Mouse (Mus musculus): ENCODE measurements around the gene Rasgef1c. TPM values are rescaled to one million over a fixed set of nuclear protein-coding genes. Genes with fewer than 3 reads are reported as not detected.

Gene Rasgef1c
- total and polyA plus RNA-seq, 3 experiments, result 0.05 TPM; not detected in 2

- peaks cover 15% of the 10 kb centered on the region for H3K27me3 ChIP-seq (ENCODE audit: insufficient read depth, low read length)
- no peak overlapping the region for H3K4me3 ChIP-seq (ENCODE audit: low read depth, low read length)
- no peaks in the 10 kb centered on the region for H3K9me3 ChIP-seq (replicated peaks)
- ATAC-seq (ENCODE audit: extremely low read depth, insufficient number of reproducible peaks, low FRiP score, poor library complexity, severe bottlenecking), result no peak
- DNase-seq (ENCODE audit: low spot score), result no peak
- no peaks in the 10 kb centered on the region for H3K4me1 ChIP-seq (ENCODE audit: insufficient read depth, low read depth, low read length)
- TF ChIP-seq TAL1 (conservative IDR thresholded peaks at IDR 0.05; ENCODE audit: low read depth, low read length), result no peak
- no peak for TF ChIP-seq CTCF (IDR thresholded peaks at IDR 0.05; ENCODE audit: low read depth, low read length)
- TF ChIP-seq GATA2 (IDR thresholded peaks at IDR 0.05; ENCODE audit: borderline replicate concordance, low read depth, low read length), result no peak
- TF ChIP-seq GATA1 (IDR thresholded peaks at IDR 0.05; ENCODE audit: borderline replicate concordance, low read length), result no peak
- TF ChIP-seq POLR2AphosphoS5 (IDR thresholded peaks at IDR 0.05; ENCODE audit: insufficient replicate concordance, low read depth, low read length), result no peak
- H3K36me3 ChIP-seq (replicated peaks), result peaks cover 25% of the 10 kb centered on the region
Observed at GRCm38 (mm10) chr11:49891993-49892392, 9.6 kb upstream of the Rasgef1c start.

GRCm38 (mm10) chr11:49893806-49894205 is 7.8 kb upstream of the Rasgef1c start:
- peaks cover 7% of the 10 kb centered on the region for H3K36me3 ChIP-seq (replicated peaks)
- TF ChIP-seq GATA1 (IDR thresholded peaks at IDR 0.05; ENCODE audit: borderline replicate concordance, low read length), result no peak
- TF ChIP-seq CTCF (IDR thresholded peaks at IDR 0.05; ENCODE audit: low read depth, low read length), result no peak
- TF ChIP-seq GATA2 (IDR thresholded peaks at IDR 0.05; ENCODE audit: borderline replicate concordance, low read depth, low read length), result no peak
- TF ChIP-seq TAL1 (conservative IDR thresholded peaks at IDR 0.05; ENCODE audit: low read depth, low read length), result no peak
- TF ChIP-seq POLR2AphosphoS5 (IDR thresholded peaks at IDR 0.05; ENCODE audit: insufficient replicate concordance, low read depth, low read length), result no peak
- ATAC-seq (ENCODE audit: extremely low read depth, insufficient number of reproducible peaks, low FRiP score, poor library complexity, severe bottlenecking), result no peak
- DNase-seq (ENCODE audit: low spot score), result no peak
- H3K27me3 ChIP-seq (ENCODE audit: insufficient read depth, low read length), result peaks cover 15% of the 10 kb centered on the region
- no peaks in the 10 kb centered on the region for H3K4me1 ChIP-seq (ENCODE audit: insufficient read depth, low read depth, low read length)
- H3K4me3 ChIP-seq (ENCODE audit: low read depth, low read length), result no peak overlapping the region
- H3K9me3 ChIP-seq (replicated peaks), result no peaks in the 10 kb centered on the region

- H3K36me3 ChIP-seq (replicated peaks), result no peaks in the 10 kb centered on the region
- H3K4me1 ChIP-seq (ENCODE audit: insufficient read depth, low read depth, low read length), result no peaks in the 10 kb centered on the region; the same call in 1 of the 2 replicates
- TF ChIP-seq CTCF (IDR thresholded peaks at IDR 0.05; ENCODE audit: low read depth, low read length), result no peak
- TF ChIP-seq GATA2 (IDR thresholded peaks at IDR 0.05; ENCODE audit: borderline replicate concordance, low read depth, low read length), result no peak
- no peak for TF ChIP-seq TAL1 (conservative IDR thresholded peaks at IDR 0.05; ENCODE audit: low read depth, low read length)
- TF ChIP-seq POLR2AphosphoS5 (IDR thresholded peaks at IDR 0.05; ENCODE audit: insufficient replicate concordance, low read depth, low read length), result no peak
- no peak for TF ChIP-seq GATA1 (IDR thresholded peaks at IDR 0.05; ENCODE audit: borderline replicate concordance, low read length)
- ATAC-seq (ENCODE audit: extremely low read depth, insufficient number of reproducible peaks, low FRiP score, poor library complexity, severe bottlenecking) (no peak), DNase-seq (ENCODE audit: low spot score) (no peak)
- H3K4me3 ChIP-seq (ENCODE audit: low read depth, low read length), result no peak overlapping the region
- no peaks in the 10 kb centered on the region for H3K9me3 ChIP-seq (replicated peaks)
- H3K27me3 ChIP-seq (ENCODE audit: insufficient read depth, low read length), result peaks cover 21% of the 10 kb centered on the region
Observed at GRCm38 (mm10) chr11:49895966-49896590, 5.6 kb upstream of the Rasgef1c start.

GRCm38 (mm10) chr11:49900043-49900442 is 1.6 kb upstream of the Rasgef1c start:
- peaks cover 7% of the 10 kb centered on the region for H3K9me3 ChIP-seq (replicated peaks)
- no peak overlapping the region for H3K4me3 ChIP-seq (ENCODE audit: low read depth, low read length)
- DNase-seq (ENCODE audit: low spot score), result no peak
- ATAC-seq (ENCODE audit: extremely low read depth, insufficient number of reproducible peaks, low FRiP score, poor library complexity, severe bottlenecking), result no peak
- TF ChIP-seq GATA1 (IDR thresholded peaks at IDR 0.05; ENCODE audit: borderline replicate concordance, low read length) (no peak), CTCF (IDR thresholded peaks at IDR 0.05; ENCODE audit: low read depth, low read length) (no peak), GATA2 (IDR thresholded peaks at IDR 0.05; ENCODE audit: borderline replicate concordance, low read depth, low read length) (no peak), TAL1 (conservative IDR thresholded peaks at IDR 0.05; ENCODE audit: low read depth, low read length) (no peak), POLR2AphosphoS5 (IDR thresholded peaks at IDR 0.05; ENCODE audit: insufficient replicate concordance, low read depth, low read length) (no peak)
- no peaks in the 10 kb centered on the region; the same call in 1 of the 2 replicates for H3K4me1 ChIP-seq (ENCODE audit: insufficient read depth, low read depth, low read length)
- H3K36me3 ChIP-seq (replicated peaks), result no peaks in the 10 kb centered on the region
- peaks cover 28% of the 10 kb centered on the region for H3K27me3 ChIP-seq (ENCODE audit: insufficient read depth, low read length)

- DNase-seq (ENCODE audit: low spot score) (no peak), ATAC-seq (ENCODE audit: extremely low read depth, insufficient number of reproducible peaks, low FRiP score, poor library complexity, severe bottlenecking) (no peak)
- Histone ChIP-seq H3K36me3 (replicated peaks) (no peaks in the 10 kb centered on the region), H3K4me1 (ENCODE audit: insufficient read depth, low read depth, low read length) (no peaks in the 10 kb centered on the region; the same call in 1 of the 2 replicates), H3K4me3 (ENCODE audit: low read depth, low read length) (no peak overlapping the region), H3K9me3 (replicated peaks) (peaks cover 7% of the 10 kb centered on the region), H3K27me3 (ENCODE audit: insufficient read depth, low read length) (peaks cover 25% of the 10 kb centered on the region)
- TF ChIP-seq TAL1 (conservative IDR thresholded peaks at IDR 0.05; ENCODE audit: low read depth, low read length) (no peak), GATA2 (IDR thresholded peaks at IDR 0.05; ENCODE audit: borderline replicate concordance, low read depth, low read length) (no peak), GATA1 (IDR thresholded peaks at IDR 0.05; ENCODE audit: borderline replicate concordance, low read length) (no peak), POLR2AphosphoS5 (IDR thresholded peaks at IDR 0.05; ENCODE audit: insufficient replicate concordance, low read depth, low read length) (no peak), CTCF (IDR thresholded peaks at IDR 0.05; ENCODE audit: low read depth, low read length) (no peak)
Observed at GRCm38 (mm10) chr11:49900962-49901658, 525 bp upstream of the Rasgef1c start.

GRCm38 (mm10) chr11:49903333-49903732 is 1.7 kb downstream of the Rasgef1c start:
- Histone ChIP-seq H3K27me3 (ENCODE audit: insufficient read depth, low read length) (peaks cover 21% of the 10 kb centered on the region; the same call in 1 of the 2 replicates), H3K4me3 (ENCODE audit: low read depth, low read length) (no peak overlapping the region), H3K9me3 (replicated peaks) (peaks cover 7% of the 10 kb centered on the region), H3K4me1 (ENCODE audit: insufficient read depth, low read depth, low read length) (no peaks in the 10 kb centered on the region; the same call in 1 of the 2 replicates), H3K36me3 (replicated peaks) (no peaks in the 10 kb centered on the region)
- ATAC-seq (ENCODE audit: extremely low read depth, insufficient number of reproducible peaks, low FRiP score, poor library complexity, severe bottlenecking) (no peak), DNase-seq (ENCODE audit: low spot score) (peak; percentile 26)
- TF ChIP-seq POLR2AphosphoS5 (IDR thresholded peaks at IDR 0.05; ENCODE audit: insufficient replicate concordance, low read depth, low read length) (no peak), CTCF (IDR thresholded peaks at IDR 0.05; ENCODE audit: low read depth, low read length) (0 out of 2 replicates have a peak, but pooled peaks have one; percentile 38), GATA2 (IDR thresholded peaks at IDR 0.05; ENCODE audit: borderline replicate concordance, low read depth, low read length) (no peak), TAL1 (conservative IDR thresholded peaks at IDR 0.05; ENCODE audit: low read depth, low read length) (no peak)
